Mouse (Mus musculus): Measurements from ENCODE around the gene Mbtps1. TPM values are rescaled to one million over a fixed set of nuclear protein-coding genes. Genes with fewer than 3 reads are reported as not detected.

The Mbtps1 gene
- total RNA-seq (2021): 10 to 100 TPM; 74.1 to 93.5 TPM
- long read RNA-seq, experiment 1, full-length matches to known transcripts: 34 of 63 reads
- long read RNA-seq, experiment 1, partial matches to known transcripts: 19 of 63 reads
- long read RNA-seq, experiment 1, other reads (novel, unspliced or antisense): 10 of 63 reads
- long read RNA-seq, experiment 2, full-length matches to known transcripts: 33 of 116 reads
- long read RNA-seq, experiment 2, partial matches to known transcripts: 71 of 116 reads
- long read RNA-seq, experiment 2, other reads (novel, unspliced or antisense): 12 of 116 reads

DNA sequence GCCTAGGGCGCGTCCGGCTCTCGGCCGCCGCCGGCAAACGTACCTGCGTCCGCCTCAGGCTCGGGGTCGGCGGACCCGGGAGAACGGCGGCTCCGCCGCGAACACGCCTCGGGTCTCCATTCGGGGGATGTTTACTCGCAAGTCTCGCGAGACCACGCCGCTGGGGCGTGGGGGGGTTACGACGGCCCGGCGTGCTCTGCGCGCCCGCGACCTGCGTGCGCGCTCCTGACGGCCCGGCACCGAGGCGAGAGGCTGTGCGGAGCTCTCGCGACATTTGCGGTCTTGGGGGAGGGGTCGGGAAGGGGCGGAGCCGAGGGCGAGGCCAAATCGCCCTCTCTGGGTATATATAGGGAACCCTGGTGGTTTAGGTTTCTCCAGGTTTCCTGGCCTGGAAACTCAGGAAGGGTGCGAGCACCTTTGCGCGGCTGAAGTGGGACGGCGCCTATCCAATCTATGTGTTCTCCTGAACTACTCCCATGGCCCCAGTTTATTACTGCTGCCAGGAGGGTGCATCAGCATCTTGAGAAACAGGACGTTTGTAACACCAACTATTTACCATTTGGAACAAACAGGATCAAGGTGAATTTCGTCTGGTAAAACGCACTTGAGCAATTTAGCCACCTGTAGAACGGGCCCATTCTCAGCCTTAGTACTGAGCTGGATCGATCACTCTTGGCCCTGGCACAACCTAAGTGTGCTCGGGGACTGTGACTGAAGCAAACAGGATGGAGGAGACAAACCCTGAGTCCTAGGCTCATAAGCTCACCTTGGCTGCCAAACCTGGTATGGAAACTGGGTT is at the start of gene Mbtps1:
Gene Mbtps1 (minus strand): TSS at position 133 of the 799 bp plus-strand sequence.
- peak; percentile 99 for DNase-seq (ENCODE audit: low spot score in 2 of 2)

DNA sequence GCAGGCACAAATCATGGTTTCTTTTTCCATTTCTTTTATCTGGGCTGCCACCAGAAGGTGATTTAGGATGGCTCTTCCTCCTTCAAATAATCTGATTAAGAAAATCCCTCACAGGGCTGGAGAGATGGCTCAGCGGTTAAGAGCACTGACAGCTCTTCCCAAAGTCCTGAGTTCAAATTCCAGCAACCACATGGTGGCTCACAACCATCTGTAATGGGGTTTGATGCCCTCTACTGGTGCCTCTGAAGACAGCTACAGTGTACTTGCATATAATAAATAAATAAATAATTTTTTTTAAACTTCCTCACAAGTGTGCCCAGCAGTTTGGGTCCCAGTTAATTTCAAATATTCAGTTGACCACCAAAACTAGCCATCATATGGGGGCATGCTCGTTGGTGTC is 47.7 kb upstream of the Mbtps1 start:
- DNase-seq (ENCODE audit: low spot score in 2 of 2): no peak

DNA sequence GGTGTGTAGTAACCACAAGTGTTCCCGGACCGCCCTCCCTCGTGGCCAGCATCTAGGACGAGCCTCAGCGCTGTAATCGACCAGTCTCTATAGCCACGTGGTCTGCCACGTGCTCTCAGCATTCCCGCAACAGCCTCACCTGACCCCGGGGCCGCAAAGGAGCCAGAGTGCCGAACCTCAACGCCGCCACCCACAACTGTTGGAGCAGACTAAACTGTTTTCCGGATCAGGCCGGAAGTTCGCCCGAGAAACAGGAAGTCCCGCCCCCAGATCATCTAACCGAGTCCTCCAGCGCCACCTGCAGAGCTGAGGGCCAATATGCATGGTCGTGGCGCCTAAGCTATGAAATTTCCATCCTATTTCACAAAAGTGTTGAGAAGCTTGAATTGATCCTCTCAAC is 46.5 kb upstream of the Mbtps1 start, which contains the start of gene Taf1c:
Gene Taf1c (minus strand): TSS at position 227 of the 400 bp plus-strand sequence.
- peak; percentile 91 to 92 for DNase-seq (ENCODE audit: low spot score in 2 of 2)

DNA sequence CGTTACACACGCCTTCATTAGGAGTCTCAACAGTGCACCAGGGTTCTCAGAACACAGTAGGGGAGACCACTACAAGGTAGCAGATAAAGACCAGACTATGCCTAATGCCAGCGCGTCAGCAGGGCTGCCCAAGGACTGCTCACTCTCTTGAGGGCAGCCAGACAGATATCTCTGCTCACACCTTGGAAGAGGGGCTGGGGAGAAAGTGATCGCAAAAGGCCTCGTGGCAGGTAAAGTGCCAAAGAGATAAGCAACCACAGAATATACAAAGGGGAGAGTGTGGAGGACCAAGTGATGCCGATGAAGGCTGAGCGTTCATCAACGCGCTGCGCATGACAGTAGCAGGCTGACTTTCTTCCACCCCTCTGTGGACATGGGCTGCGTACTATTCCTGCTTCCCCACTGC is 45.9 kb upstream of the Mbtps1 start:
- no peak for DNase-seq (ENCODE audit: low spot score in 2 of 2)

DNA sequence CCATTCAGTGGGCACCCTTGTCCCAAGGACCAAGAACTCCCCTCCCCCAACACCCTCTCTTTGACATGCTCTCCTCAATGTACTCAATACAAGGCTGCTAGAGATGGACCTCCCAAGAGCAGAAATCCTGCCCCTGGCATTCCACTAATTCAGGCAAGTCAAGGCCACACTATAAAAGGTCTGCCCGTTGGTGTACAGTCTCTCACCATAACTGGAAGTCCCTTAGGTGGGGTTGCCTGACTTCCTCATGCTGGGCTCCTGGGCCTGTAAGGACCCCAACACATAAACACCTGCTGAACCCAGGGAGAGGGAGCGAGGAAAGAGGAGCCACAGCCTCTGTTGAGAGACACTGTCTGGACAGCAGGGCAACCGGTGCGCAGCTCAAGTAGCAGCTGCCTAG is 45.2 kb upstream of the Mbtps1 start:
- DNase-seq (ENCODE audit: low spot score in 2 of 2): no peak

DNA sequence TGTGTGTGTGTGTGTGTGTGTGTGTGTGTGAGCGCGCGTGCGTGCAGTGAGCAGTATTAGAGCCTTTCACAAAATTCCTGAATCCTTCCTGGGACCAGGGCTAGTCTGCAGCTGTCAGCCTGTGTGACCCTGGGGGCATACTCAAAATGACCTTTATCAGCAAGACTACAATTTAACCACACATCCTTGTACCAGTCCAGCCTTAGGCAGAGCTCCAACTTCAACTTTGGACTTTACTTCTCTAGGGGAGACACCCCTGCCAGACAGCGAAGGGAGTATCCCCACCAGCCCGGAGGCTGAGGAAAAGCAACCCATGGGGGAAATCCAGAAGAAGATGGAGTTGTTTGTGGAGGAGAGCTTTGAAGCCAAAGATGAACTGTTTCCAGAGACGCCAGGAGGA is 32.9 kb upstream of the Mbtps1 start:
- DNase-seq (ENCODE audit: low spot score in 2 of 2): no peak

DNA sequence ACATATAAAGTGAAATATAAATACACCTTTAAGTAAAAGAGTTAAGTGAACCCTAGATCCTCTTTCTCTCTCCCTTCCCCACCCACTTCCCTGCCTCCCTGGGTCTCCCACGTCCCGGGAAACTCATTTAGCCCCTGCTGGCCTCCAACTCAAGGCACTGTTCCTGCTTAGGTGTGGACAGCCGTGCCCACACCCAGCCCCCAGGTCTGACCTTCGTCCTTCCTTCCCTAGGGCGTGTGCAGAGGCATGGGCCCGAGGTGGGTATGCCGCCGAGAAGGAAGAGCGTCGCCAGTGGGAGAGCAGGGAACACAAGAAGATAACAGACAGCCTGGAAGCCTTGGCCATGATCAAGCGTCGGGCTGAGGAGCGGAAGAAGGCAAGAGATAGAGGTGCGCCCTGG is 31.8 kb upstream of the Mbtps1 start:
- no peak for DNase-seq (ENCODE audit: low spot score in 2 of 2)

DNA sequence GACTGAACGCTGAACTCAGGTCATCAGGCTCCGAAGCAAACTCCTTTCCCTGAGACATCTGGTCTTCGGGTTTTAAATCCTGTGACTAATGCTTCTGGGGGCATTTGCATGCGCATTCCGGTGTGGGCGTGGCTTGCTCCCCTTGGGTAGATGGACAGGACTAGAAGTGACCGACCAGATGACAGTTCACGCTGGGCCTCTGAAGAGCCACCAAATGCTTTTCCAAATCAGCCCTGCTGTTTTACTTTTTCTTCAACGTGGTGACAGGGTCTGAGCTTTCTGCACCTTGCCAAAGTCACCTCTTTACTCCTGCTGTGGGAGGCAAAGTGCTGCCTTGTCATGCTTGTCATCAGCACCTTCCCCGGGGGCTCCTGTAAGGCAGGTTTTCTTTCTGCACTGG is 30.3 kb upstream of the Mbtps1 start:
- no peak for DNase-seq (ENCODE audit: low spot score in 2 of 2)

DNA sequence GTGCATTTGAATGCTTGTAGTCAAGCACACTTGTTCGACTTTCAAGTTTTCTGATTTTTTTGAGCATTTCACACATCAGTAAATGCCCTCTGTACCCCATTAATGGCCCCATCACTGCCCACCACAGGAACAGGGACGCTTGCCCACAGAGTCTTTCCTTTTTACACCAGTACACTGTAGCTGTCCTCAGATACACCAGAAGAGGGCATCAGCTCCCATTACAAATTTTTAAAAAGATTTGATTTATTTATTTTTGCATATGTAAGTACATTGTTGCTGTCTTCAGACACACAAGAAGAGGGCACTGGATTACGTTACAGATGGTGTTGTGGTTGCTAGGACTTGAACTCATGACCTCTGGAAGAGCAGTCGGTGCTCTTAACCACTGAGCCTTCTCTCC is 29.8 kb upstream of the Mbtps1 start:
- DNase-seq (ENCODE audit: low spot score in 2 of 2): no peak

DNA sequence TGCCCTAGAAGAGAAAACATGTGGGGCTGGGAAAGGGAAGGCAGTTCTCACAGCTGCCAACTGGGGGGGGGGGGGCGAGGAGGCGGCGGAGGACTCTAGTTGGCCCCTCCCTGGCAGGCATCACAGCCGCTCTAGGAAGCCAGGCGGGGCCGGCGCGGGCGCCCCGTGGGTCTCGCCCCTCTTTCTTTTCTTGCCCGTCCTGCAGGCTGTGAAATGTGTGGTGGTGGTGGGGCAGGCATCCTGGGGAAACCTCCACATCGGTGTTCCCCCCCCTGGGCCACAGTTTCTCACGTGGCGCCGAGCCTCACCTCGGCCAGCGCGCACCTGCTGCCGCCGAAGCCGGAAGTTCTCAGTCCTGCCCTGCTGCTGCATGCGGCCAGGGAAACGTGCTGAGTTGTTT is 27.4 kb upstream of the Mbtps1 start:
- DNase-seq (ENCODE audit: low spot score in 2 of 2): no peak

DNA sequence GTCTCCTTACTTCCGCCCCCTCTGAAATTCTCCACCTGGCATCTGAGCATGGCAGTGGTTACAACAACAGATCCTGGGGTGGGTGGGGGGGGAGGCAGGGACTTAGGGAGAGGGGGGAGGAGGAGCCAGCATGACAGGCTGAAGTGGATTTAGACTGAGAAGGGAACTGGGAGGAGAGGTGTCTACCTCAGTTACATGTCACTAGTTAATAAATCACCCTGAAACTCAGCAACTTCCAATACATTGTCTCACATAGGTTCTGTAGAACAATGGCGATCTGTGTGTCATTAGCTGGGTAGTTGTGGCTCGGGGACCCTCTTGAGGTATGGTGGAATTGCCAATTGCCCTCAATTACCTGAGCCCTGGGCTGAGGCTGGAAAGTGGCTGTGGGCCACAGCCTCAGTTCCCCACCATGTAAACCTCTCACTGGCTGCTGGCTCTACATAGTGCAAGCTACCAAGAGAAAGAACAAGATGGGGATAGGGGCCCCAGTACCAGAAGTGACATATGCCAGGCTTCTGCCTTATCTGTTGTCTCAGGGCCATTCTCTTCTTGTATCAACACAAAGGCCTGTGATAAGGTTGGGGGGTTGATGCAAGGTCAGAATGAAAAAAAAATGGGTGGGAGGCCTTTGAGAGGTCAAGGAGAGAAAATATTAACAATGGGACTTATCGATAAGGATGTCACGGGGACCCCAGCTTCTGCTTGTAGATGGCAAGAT is 22.1 kb upstream of the Mbtps1 start:
- no peak for DNase-seq (ENCODE audit: low spot score in 2 of 2)

DNA sequence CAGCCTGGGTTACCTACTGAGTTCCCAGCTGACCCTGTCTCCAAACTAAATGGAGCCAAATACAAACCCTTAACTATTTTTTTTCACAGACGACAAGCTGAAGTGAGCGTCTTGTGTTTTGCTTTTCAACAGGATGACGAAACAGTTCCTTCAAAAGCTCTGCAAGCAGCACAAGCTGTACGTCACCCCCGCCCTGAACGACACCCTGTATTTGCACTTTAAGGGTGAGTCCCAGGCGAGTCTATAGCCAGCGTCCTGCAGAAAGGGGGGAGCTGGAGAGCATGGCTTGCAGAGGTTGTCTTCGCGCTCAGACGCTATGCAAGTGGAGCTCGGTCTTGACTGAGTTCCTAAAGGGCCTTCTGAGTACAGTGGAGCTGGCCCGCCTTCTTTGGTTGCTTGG is 20.6 kb upstream of the Mbtps1 start:
- no peak for DNase-seq (ENCODE audit: low spot score in 2 of 2)

DNA sequence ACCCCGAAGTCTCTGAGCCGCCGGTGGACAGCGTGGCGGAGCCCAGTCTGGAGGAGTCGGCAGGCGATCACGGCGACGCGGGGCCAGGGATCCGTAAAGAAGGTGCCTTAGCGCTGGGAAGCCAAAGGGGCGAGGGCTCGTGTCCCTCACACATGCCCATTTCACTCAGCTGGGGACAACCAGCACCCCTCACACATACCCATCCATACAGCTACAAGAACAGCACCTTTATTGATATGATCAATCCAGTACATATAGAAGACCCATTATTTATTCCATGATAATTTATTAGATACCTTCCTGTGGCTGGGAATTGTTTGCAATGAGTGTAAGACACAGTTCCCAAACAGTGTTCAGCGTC is 16.8 kb upstream of the Mbtps1 start:
- DNase-seq (ENCODE audit: low spot score in 2 of 2): no peak

DNA sequence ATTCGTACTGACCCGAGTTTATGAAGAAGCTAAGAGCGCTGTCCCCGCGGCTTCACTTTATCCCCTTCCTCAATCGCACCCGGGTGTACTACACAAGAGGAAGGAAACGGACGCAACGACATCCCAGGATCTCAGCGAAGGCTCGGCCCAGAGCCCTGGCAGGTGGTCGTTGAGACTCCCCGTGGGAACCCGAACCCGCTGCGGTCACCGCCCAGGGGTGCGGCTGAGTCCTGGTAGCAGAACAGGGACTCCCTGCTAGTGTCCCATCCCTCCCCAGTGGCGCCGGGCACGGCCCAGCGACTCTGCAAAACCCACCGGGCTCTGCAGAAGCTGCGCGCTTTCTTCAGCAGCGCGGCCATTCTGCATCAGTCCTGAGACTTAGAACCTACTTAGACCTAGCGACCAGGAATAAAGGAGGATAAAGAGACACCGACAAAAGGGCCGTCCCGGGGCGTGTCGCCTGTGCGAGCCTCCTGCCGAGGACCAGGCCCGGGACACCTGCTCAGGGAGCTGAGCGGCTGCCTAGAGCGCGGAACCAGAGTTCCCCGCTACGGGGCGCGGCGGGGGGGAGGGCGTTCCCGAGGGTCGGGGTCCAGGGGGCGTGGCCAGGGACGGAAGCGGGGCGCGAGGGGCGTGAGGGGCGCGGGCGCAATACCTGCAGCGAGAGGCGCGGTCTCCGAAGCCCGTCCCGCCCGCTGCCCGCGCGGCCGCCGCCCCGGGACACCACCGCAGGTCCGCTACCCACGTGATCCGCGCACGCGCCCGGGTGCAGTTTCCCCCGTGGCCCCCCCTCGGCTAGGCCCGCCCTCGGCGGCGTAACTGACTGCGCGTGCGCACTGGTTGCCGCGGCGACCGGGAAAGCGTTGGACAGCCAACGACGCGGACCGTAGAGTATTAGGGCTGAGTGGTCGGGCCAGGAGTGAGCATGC is 16.2 kb upstream of the Mbtps1 start, which contains the start of the genes Hsdl1 and Dnaaf1:
Gene Hsdl1 (minus strand): TSS at position 747 of the 929 bp plus-strand sequence.
Gene Dnaaf1 (plus strand): TSS at position 799 of the 929 bp plus-strand sequence.
- DNase-seq (ENCODE audit: low spot score in 2 of 2): peak; percentile 99 to 100

DNA sequence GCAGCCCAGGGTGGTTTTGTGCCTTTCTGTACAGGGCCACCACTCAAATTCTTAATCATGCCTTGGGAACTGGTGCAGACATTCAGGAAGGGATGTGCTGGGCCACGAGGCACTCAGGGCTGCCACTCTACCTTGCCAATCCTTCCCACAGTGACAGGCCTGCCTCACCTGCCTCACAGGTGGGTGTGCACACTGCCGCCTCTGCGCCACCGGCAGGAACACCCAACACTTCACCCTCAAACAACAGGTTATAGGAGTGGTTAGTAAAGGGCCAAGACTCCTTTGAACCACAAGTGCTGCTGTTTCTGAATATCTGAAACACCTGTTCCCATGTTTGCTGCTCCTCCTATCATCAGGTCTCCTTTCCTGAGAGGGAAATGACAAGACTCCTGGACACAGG is 13.9 kb upstream of the Mbtps1 start:
- no peak for DNase-seq (ENCODE audit: low spot score in 2 of 2)

DNA sequence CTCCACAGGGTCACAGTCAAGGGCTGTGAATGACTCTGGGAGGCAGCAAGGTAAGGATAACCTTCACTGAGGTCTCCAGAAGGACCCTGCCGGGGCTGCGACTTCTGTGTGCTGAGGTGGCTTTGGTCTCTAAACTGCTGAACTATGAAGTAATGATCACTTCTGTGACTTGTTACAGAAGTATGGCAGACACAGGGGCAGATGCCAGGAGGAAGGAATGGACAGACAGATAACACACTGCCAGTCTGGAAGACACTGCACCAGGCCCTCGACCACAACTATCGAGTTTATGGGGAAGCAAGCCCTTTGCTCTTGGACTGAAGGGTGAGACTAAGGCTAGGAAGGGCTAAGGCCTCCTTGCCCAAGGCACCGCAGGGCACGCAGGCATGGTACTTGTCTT is 12.6 kb upstream of the Mbtps1 start:
- no peak for DNase-seq (ENCODE audit: low spot score in 2 of 2)

DNA sequence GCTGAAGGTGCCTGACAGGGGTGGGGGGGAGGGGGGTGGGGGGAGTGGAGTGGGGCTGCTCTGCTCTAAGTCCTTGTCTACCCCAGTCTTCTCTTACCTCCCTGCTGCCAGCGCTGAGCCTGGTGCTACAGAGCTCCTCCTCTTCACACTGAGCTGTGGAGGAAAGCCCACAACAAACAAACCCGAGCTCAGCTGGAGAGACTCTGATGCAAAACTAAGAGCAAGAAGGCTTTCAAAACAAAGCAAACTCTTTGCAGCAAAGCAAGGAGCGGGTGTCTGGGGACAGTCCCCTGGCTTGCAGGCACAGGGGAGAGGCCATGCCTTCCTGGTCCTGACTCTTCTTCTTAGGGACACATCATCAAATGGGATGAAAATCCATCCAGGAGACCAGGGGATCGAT is 11.3 kb upstream of the Mbtps1 start:
- DNase-seq (ENCODE audit: low spot score in 2 of 2): no peak

DNA sequence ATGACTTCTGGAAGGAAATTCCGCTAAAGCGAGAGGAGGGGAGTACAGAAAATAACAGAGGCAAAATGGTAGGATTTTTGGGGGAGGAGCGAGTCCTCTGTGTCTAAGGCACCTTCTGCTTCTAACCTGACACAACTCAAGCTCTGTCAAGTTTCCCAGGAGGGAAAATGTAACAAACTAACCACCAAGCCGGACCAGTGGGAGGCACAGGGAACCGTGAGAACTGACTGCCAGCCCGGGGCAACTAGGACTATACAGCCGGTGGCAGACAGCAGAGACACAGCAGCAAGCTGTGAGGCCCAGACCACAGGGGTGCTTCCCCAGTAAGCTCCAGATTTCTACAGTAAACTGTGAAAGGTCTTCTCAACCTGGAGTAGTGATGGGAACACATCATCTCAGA is 10.4 kb upstream of the Mbtps1 start:
- no peak for DNase-seq (ENCODE audit: low spot score in 2 of 2)

DNA sequence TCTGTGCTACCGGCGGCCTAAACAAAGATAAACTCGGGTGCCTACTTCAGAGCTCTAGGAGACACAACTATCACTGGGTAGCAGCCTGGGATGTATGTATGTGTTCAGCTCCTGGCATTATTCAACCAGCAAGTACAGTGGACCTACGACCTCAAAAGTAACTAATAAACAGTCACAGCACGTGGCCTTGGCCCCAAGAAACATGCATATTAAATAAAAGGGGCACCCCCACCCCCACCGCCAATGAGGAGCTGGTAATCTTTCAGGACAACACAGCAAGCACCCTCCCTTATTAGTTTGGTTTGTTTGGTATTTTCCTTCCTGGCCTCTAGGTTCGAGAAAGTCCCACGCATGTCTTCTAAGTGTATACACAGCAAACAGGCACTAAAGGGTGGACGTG is 9.7 kb upstream of the Mbtps1 start:
- no peak for DNase-seq (ENCODE audit: low spot score in 2 of 2)

DNA sequence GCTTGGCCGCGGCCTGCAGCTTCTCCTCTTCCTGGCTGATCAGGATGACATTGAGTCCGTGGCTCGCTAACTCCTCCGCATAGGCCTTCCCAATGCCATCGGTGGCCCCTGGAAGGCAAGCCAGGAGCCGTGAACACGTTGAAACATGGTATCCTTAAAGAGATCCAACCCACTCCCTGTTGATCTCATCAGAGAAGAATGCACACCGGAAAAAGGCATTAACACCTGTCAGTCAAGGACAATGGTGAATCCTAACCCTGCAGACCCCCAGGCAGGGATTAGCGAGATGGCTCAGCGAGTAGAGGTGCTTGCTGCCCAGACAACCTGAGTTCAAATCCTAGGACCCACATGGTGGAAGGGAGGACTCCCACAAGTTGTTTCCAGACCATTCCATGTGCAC is 7.8 kb upstream of the Mbtps1 start:
- no peak for DNase-seq (ENCODE audit: low spot score in 2 of 2)

DNA sequence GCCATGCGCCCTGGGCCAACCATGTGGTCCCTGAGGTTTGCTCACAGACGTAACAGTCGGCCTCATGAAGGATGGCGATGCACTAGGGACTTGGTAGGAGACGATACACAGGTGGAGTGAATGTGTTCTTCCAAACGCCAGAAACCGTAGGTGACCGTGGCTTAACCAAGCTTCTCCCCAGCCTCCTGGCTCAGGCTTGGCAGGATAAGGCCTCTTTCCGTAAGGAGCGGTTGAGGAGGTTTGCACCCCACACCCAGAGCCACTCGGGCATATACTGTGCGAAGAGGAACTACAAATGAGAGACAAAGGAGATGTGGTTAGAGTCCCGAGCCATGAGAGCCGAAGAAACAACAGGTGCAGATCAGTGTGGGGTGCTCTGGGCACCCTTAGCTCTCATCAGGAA is 5.3 kb upstream of the Mbtps1 start:
- DNase-seq (ENCODE audit: low spot score in 2 of 2): no peak
